Mouse (Mus musculus): ENCODE measurements around the gene Xrcc6. TPM values are rescaled to one million over a fixed set of nuclear protein-coding genes. Genes with fewer than 3 reads are reported as not detected.

The Xrcc6 gene
- polyA plus RNA-seq, 1 experiment: 98.6 TPM

- Histone ChIP-seq H3K27me3 (ENCODE audit: control insufficient read depth, insufficient read depth, low read length, poor library complexity, severe bottlenecking) (peaks cover 10% of the 10 kb centered on the region), H3K27ac (ENCODE audit: insufficient read depth, low read length) (no peak overlapping the region), H3K4me3 (ENCODE audit: low read depth, low read length) (no peak overlapping the region), H3K4me1 (ENCODE audit: control insufficient read depth, insufficient read depth, low read length) (no peaks in the 10 kb centered on the region), H3K9me3 (replicated peaks; ENCODE audit: control insufficient read depth, insufficient read depth, low read length, poor library complexity, severe bottlenecking) (no peaks in the 10 kb centered on the region; the same call in 1 of the 2 replicates), H3K9ac (ENCODE audit: low read depth, poor library complexity, severe bottlenecking) (0 out of 2 replicates have a peak overlapping the region, but pooled peaks have one; percentile 7), H3K36me3 (ENCODE audit: control insufficient read depth, insufficient read depth, low read length, poor library complexity, severe bottlenecking) (no peaks in the 10 kb centered on the region)
- TF ChIP-seq EP300 (IDR thresholded peaks at IDR 0.05; ENCODE audit: insufficient read depth, low read depth, low read length) (no peak), CTCF (IDR thresholded peaks at IDR 0.05; ENCODE audit: low read depth, low read length) (peak; percentile 71)
Measured at GRCm38 (mm10) chr15:82065511-82065910, 77.9 kb downstream of the Xrcc6 start.

- no peaks in the 10 kb centered on the region; the same call in 1 of the 2 replicates for H3K9me3 ChIP-seq (replicated peaks; ENCODE audit: control insufficient read depth, insufficient read depth, low read length, poor library complexity, severe bottlenecking)
- H3K4me1 ChIP-seq (ENCODE audit: control insufficient read depth, insufficient read depth, low read length): no peaks in the 10 kb centered on the region
- H3K27me3 ChIP-seq (ENCODE audit: control insufficient read depth, insufficient read depth, low read length, poor library complexity, severe bottlenecking): peaks cover 4% of the 10 kb centered on the region; the same call in 1 of the 2 replicates
- H3K4me3 ChIP-seq (ENCODE audit: low read depth, low read length): peak within 1 kb of the TSS; percentile 16; the same call in 1 of the 2 replicates
- H3K36me3 ChIP-seq (ENCODE audit: control insufficient read depth, insufficient read depth, low read length, poor library complexity, severe bottlenecking): no peaks in the 10 kb centered on the region
- TF ChIP-seq EP300 (IDR thresholded peaks at IDR 0.05; ENCODE audit: insufficient read depth, low read depth, low read length) (0 out of 2 replicates have a peak, but pooled peaks have one; percentile 23), POLR2A (IDR thresholded peaks at IDR 0.05; ENCODE audit: insufficient read depth, low read length) (no peak)
- no peak within 1 kb of the TSS for H3K27ac ChIP-seq (ENCODE audit: insufficient read depth, low read length)
- 0 out of 2 replicates have a peak within 1 kb of the TSS, but pooled peaks have one; percentile 1 for H3K9ac ChIP-seq (ENCODE audit: low read depth, poor library complexity, severe bottlenecking)
Measured at GRCm38 (mm10) chr15:82069898-82070297, 82.3 kb downstream of the Xrcc6 start, which contains the start of gene Mei1. Gene Mei1 (plus strand): TSS chr15:82069996.

- no peak for TF ChIP-seq EP300 (IDR thresholded peaks at IDR 0.05; ENCODE audit: insufficient read depth, low read depth, low read length)
- TF ChIP-seq CTCF (IDR thresholded peaks at IDR 0.05; ENCODE audit: low read depth, low read length): no peak
- no peak for TF ChIP-seq POLR2A (IDR thresholded peaks at IDR 0.05; ENCODE audit: insufficient read depth, low read length)
- Histone ChIP-seq H3K36me3 (ENCODE audit: control insufficient read depth, insufficient read depth, low read length, poor library complexity, severe bottlenecking) (no peaks in the 10 kb centered on the region), H3K4me3 (ENCODE audit: low read depth, low read length) (no peak overlapping the region), H3K9me3 (replicated peaks; ENCODE audit: control insufficient read depth, insufficient read depth, low read length, poor library complexity, severe bottlenecking) (no peaks in the 10 kb centered on the region; the same call in 1 of the 2 replicates), H3K9ac (ENCODE audit: low read depth, poor library complexity, severe bottlenecking) (no peak overlapping the region), H3K4me1 (ENCODE audit: control insufficient read depth, insufficient read depth, low read length) (no peaks in the 10 kb centered on the region), H3K27me3 (ENCODE audit: control insufficient read depth, insufficient read depth, low read length, poor library complexity, severe bottlenecking) (peaks cover 4% of the 10 kb centered on the region; the same call in 1 of the 2 replicates), H3K27ac (ENCODE audit: insufficient read depth, low read length) (no peak overlapping the region)
Measured at GRCm38 (mm10) chr15:82071816-82072469, 84.3 kb downstream of the Xrcc6 start.

DNA sequence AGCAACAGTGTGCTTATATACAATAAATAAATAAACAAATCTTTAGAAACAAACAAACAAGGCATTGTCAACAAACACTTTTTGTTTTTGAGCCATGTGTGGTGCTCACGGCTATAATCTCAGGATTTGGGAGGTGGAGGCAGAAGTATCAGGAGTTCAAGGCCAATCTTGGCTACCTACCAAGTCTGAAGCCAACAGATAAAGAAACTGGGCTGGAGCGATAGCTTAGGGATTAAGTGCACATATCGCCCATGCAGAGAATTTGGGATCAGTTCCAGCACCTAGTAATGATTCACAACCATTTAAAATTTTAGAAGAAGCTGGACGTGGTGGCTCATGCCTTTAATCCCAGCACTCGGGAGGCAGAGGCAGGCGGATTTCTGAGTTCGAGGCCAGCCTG lies 85.9 kb downstream of the Xrcc6 start:
- Histone ChIP-seq H3K4me1 (ENCODE audit: control insufficient read depth, insufficient read depth, low read length) (no peaks in the 10 kb centered on the region), H3K9ac (ENCODE audit: low read depth, poor library complexity, severe bottlenecking) (no peak overlapping the region), H3K27ac (ENCODE audit: insufficient read depth, low read length) (no peak overlapping the region), H3K27me3 (ENCODE audit: control insufficient read depth, insufficient read depth, low read length, poor library complexity, severe bottlenecking) (peaks cover 4% of the 10 kb centered on the region; the same call in 1 of the 2 replicates), H3K36me3 (ENCODE audit: control insufficient read depth, insufficient read depth, low read length, poor library complexity, severe bottlenecking) (no peaks in the 10 kb centered on the region), H3K4me3 (ENCODE audit: low read depth, low read length) (no peak overlapping the region), H3K9me3 (replicated peaks; ENCODE audit: control insufficient read depth, insufficient read depth, low read length, poor library complexity, severe bottlenecking) (no peaks in the 10 kb centered on the region; the same call in 1 of the 2 replicates)
- TF ChIP-seq CTCF (IDR thresholded peaks at IDR 0.05; ENCODE audit: low read depth, low read length) (no peak), POLR2A (IDR thresholded peaks at IDR 0.05; ENCODE audit: insufficient read depth, low read length) (no peak), EP300 (IDR thresholded peaks at IDR 0.05; ENCODE audit: insufficient read depth, low read depth, low read length) (no peak)

DNA sequence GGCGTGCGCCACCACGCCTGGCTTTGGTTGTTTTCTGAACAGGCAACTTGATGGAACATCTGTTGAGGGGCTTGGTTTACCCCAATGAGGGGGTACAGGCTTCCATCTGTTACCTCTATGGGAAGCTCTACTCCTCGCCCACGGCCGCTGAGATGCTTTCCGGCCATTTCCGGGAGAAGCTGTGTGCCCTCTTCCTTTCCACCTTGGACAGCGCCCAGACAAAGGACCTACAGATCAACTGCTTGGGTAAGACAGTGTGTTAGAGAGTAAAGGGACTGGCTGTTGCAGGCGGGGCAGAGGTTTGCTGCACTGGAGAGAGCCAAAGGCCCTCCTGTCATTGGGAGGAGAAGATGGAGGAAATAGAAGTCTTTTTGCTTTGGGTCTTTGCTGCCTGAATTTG lies 92.2 kb downstream of the Xrcc6 start:
- TF ChIP-seq POLR2A (IDR thresholded peaks at IDR 0.05; ENCODE audit: insufficient read depth, low read length) (no peak), CTCF (IDR thresholded peaks at IDR 0.05; ENCODE audit: low read depth, low read length) (no peak), EP300 (IDR thresholded peaks at IDR 0.05; ENCODE audit: insufficient read depth, low read depth, low read length) (no peak)
- H3K9ac ChIP-seq (ENCODE audit: low read depth, poor library complexity, severe bottlenecking): no peak overlapping the region
- no peak overlapping the region for H3K4me3 ChIP-seq (ENCODE audit: low read depth, low read length)
- no peak overlapping the region for H3K27ac ChIP-seq (ENCODE audit: insufficient read depth, low read length)
- H3K27me3 ChIP-seq (ENCODE audit: control insufficient read depth, insufficient read depth, low read length, poor library complexity, severe bottlenecking): no peaks in the 10 kb centered on the region
- H3K36me3 ChIP-seq (ENCODE audit: control insufficient read depth, insufficient read depth, low read length, poor library complexity, severe bottlenecking): no peaks in the 10 kb centered on the region
- no peaks in the 10 kb centered on the region for H3K9me3 ChIP-seq (replicated peaks; ENCODE audit: control insufficient read depth, insufficient read depth, low read length, poor library complexity, severe bottlenecking)
- H3K4me1 ChIP-seq (ENCODE audit: control insufficient read depth, insufficient read depth, low read length): no peaks in the 10 kb centered on the region

- Histone ChIP-seq H3K9me3 (replicated peaks; ENCODE audit: control insufficient read depth, insufficient read depth, low read length, poor library complexity, severe bottlenecking) (no peaks in the 10 kb centered on the region), H3K9ac (ENCODE audit: low read depth, poor library complexity, severe bottlenecking) (no peak overlapping the region), H3K27me3 (ENCODE audit: control insufficient read depth, insufficient read depth, low read length, poor library complexity, severe bottlenecking) (no peaks in the 10 kb centered on the region), H3K27ac (ENCODE audit: insufficient read depth, low read length) (no peak overlapping the region), H3K4me1 (ENCODE audit: control insufficient read depth, insufficient read depth, low read length) (no peaks in the 10 kb centered on the region), H3K4me3 (ENCODE audit: low read depth, low read length) (no peak overlapping the region), H3K36me3 (ENCODE audit: control insufficient read depth, insufficient read depth, low read length, poor library complexity, severe bottlenecking) (no peaks in the 10 kb centered on the region)
- TF ChIP-seq POLR2A (IDR thresholded peaks at IDR 0.05; ENCODE audit: insufficient read depth, low read length) (no peak), CTCF (IDR thresholded peaks at IDR 0.05; ENCODE audit: low read depth, low read length) (peak; percentile 48)
Measured at GRCm38 (mm10) chr15:82081161-82081560, 93.5 kb downstream of the Xrcc6 start.
